Mouse (Mus musculus): ENCODE measurements around the gene Kcna10. TPM values are rescaled to one million over a fixed set of nuclear protein-coding genes. Genes with fewer than 3 reads are reported as not detected.

The Kcna10 gene
- not detected in 2 replicates for polyA plus RNA-seq (2016; fragmentation: Nextera tagmentation; extraction: Ambion mirVana)

GRCm38 (mm10) chr3:107182756-107183155, at the start of gene Kcna10:
Kcna10 (plus strand) TSS chr3:107183056.
- H3K27me3 ChIP-seq (replicated peaks): no peaks in the 10 kb centered on the region
- H3K4me3 ChIP-seq: no peak within 1 kb of the TSS
- no peak within 1 kb of the TSS for H3K9ac ChIP-seq
- no peak for ATAC-seq (ENCODE audit: low FRiP score, low read depth)
- H3K4me2 ChIP-seq (replicated peaks): no peak within 1 kb of the TSS
- H3K4me1 ChIP-seq: no peaks in the 10 kb centered on the region
- H3K27ac ChIP-seq: no peak within 1 kb of the TSS
- no peaks in the 10 kb centered on the region for H3K9me3 ChIP-seq
- WGBS: 89% methylated on average over 1 of the region's 1 CpGs
- H3K36me3 ChIP-seq: no peaks in the 10 kb centered on the region

- Histone ChIP-seq H3K4me1 (no peaks in the 10 kb centered on the region), H3K27ac (no peak overlapping the region), H3K4me2 (replicated peaks) (no peak overlapping the region), H3K27me3 (replicated peaks) (no peaks in the 10 kb centered on the region), H3K9me3 (no peaks in the 10 kb centered on the region), H3K9ac (no peak overlapping the region), H3K36me3 (no peaks in the 10 kb centered on the region), H3K4me3 (no peak overlapping the region)
- WGBS: 89% methylated on average over 3 of the region's 3 CpGs
- ATAC-seq (ENCODE audit: low FRiP score, low read depth): no peak
These were observed 48.4 kb upstream of the Kcna10 start for GRCm38 (mm10) chr3:107134457-107134856.

GRCm38 (mm10) chr3:107147126-107147525, 35.7 kb upstream of the Kcna10 start:
- 75% methylated on average over 7 of the region's 7 CpGs for whole genome bisulfite sequencing
- H3K4me3 ChIP-seq: no peak overlapping the region
- H3K9ac ChIP-seq: no peak overlapping the region
- no peak for ATAC-seq (ENCODE audit: low FRiP score, low read depth)
- H3K9me3 ChIP-seq: no peaks in the 10 kb centered on the region
- no peaks in the 10 kb centered on the region for H3K27me3 ChIP-seq (replicated peaks)
- H3K36me3 ChIP-seq: no peaks in the 10 kb centered on the region
- H3K4me1 ChIP-seq: peaks cover 11% of the 10 kb centered on the region; the same call in 1 of the 2 replicates
- H3K4me2 ChIP-seq (replicated peaks): no peak overlapping the region
- H3K27ac ChIP-seq: no peak overlapping the region

- H3K27ac ChIP-seq: no peak overlapping the region
- H3K36me3 ChIP-seq: no peaks in the 10 kb centered on the region
- H3K9me3 ChIP-seq: no peaks in the 10 kb centered on the region
- ATAC-seq (ENCODE audit: low FRiP score, low read depth): no peak
- WGBS: 67% methylated on average over 3 of the region's 3 CpGs
- no peak overlapping the region for H3K4me3 ChIP-seq
- no peaks in the 10 kb centered on the region for H3K27me3 ChIP-seq (replicated peaks)
- no peak overlapping the region for H3K9ac ChIP-seq
- H3K4me1 ChIP-seq: peaks cover 11% of the 10 kb centered on the region; the same call in 1 of the 2 replicates
- no peak overlapping the region for H3K4me2 ChIP-seq (replicated peaks)
These were observed 33.9 kb upstream of the Kcna10 start for GRCm38 (mm10) chr3:107149006-107149405.

- H3K36me3 ChIP-seq: no peaks in the 10 kb centered on the region
- ATAC-seq (ENCODE audit: low FRiP score, low read depth): peak; percentile 67; the same call in 1 of the 2 replicates
- H3K4me3 ChIP-seq: no peak overlapping the region
- H3K9me3 ChIP-seq: no peaks in the 10 kb centered on the region
- no peak overlapping the region for H3K9ac ChIP-seq
- 55% methylated on average over 3 of the region's 3 CpGs for WGBS
- no peak overlapping the region for H3K27ac ChIP-seq
- H3K4me1 ChIP-seq: peaks cover 11% of the 10 kb centered on the region; the same call in 1 of the 2 replicates
- no peaks in the 10 kb centered on the region for H3K27me3 ChIP-seq (replicated peaks)
- no peak overlapping the region for H3K4me2 ChIP-seq (replicated peaks)
These were observed 32.4 kb upstream of the Kcna10 start for GRCm38 (mm10) chr3:107150469-107150868.

- Histone ChIP-seq H3K36me3 (no peaks in the 10 kb centered on the region), H3K9me3 (no peaks in the 10 kb centered on the region), H3K4me3 (no peak overlapping the region), H3K4me2 (replicated peaks) (no peak overlapping the region), H3K27me3 (replicated peaks) (no peaks in the 10 kb centered on the region), H3K9ac (no peak overlapping the region), H3K27ac (no peak overlapping the region), H3K4me1 (peaks cover 11% of the 10 kb centered on the region; the same call in 1 of the 2 replicates)
- ATAC-seq (ENCODE audit: low FRiP score, low read depth): peak; percentile 49; the same call in 1 of the 2 replicates
- 52% methylated on average over 7 of the region's 7 CpGs for WGBS
These were observed 31.9 kb upstream of the Kcna10 start for GRCm38 (mm10) chr3:107150872-107151540.

- H3K9ac ChIP-seq: no peak overlapping the region
- H3K27ac ChIP-seq: no peak overlapping the region
- ATAC-seq (ENCODE audit: low FRiP score, low read depth): no peak
- 84% methylated on average over 11 of the region's 11 CpGs for WGBS
- no peak overlapping the region for H3K4me3 ChIP-seq
- H3K36me3 ChIP-seq: no peaks in the 10 kb centered on the region
- H3K4me1 ChIP-seq: peaks cover 11% of the 10 kb centered on the region; the same call in 1 of the 2 replicates
- H3K4me2 ChIP-seq (replicated peaks): no peak overlapping the region
- H3K9me3 ChIP-seq: no peaks in the 10 kb centered on the region
- H3K27me3 ChIP-seq (replicated peaks): no peaks in the 10 kb centered on the region
These were observed 28.8 kb upstream of the Kcna10 start for GRCm38 (mm10) chr3:107153772-107154655.

GRCm38 (mm10) chr3:107158856-107159255, 24.0 kb upstream of the Kcna10 start:
- Histone ChIP-seq H3K4me3 (no peak overlapping the region), H3K9me3 (no peaks in the 10 kb centered on the region), H3K27ac (no peak overlapping the region), H3K27me3 (replicated peaks) (no peaks in the 10 kb centered on the region), H3K9ac (no peak overlapping the region), H3K4me1 (peaks cover 6% of the 10 kb centered on the region), H3K36me3 (no peaks in the 10 kb centered on the region), H3K4me2 (replicated peaks) (no peak overlapping the region)
- WGBS: 73% methylated on average over 7 of the region's 7 CpGs
- no peak for ATAC-seq (ENCODE audit: low FRiP score, low read depth)

GRCm38 (mm10) chr3:107159418-107159817, 23.4 kb upstream of the Kcna10 start:
- Histone ChIP-seq H3K4me1 (peaks cover 6% of the 10 kb centered on the region), H3K9ac (0 out of 2 replicates have a peak overlapping the region, but pooled peaks have one; percentile 33), H3K36me3 (no peaks in the 10 kb centered on the region), H3K27ac (no peak overlapping the region), H3K4me3 (no peak overlapping the region), H3K9me3 (no peaks in the 10 kb centered on the region), H3K27me3 (replicated peaks) (no peaks in the 10 kb centered on the region), H3K4me2 (replicated peaks) (peak overlapping the region; percentile 55)
- no peak for ATAC-seq (ENCODE audit: low FRiP score, low read depth)
- WGBS: 64% methylated on average over 3 of the region's 3 CpGs

- no peak overlapping the region for H3K27ac ChIP-seq
- no peaks in the 10 kb centered on the region for H3K9me3 ChIP-seq
- H3K27me3 ChIP-seq (replicated peaks): no peaks in the 10 kb centered on the region
- peaks cover 6% of the 10 kb centered on the region for H3K4me1 ChIP-seq
- peak overlapping the region; percentile 55 for H3K4me2 ChIP-seq (replicated peaks)
- ATAC-seq (ENCODE audit: low FRiP score, low read depth): peak; percentile 21; the same call in 1 of the 2 replicates
- peak overlapping the region; percentile 17; the same call in 1 of the 2 replicates for H3K4me3 ChIP-seq
- H3K36me3 ChIP-seq: no peaks in the 10 kb centered on the region
- H3K9ac ChIP-seq: peak overlapping the region; percentile 33; the same call in 1 of the 2 replicates
- WGBS: 4% methylated on average over 17 of the region's 17 CpGs
These were observed 23.0 kb upstream of the Kcna10 start for GRCm38 (mm10) chr3:107159859-107160324.

GRCm38 (mm10) chr3:107162741-107163140, 20.1 kb upstream of the Kcna10 start:
- WGBS: 93% methylated on average over 2 of the region's 2 CpGs
- Histone ChIP-seq H3K27ac (no peak overlapping the region), H3K27me3 (replicated peaks) (no peaks in the 10 kb centered on the region), H3K36me3 (no peaks in the 10 kb centered on the region), H3K4me1 (peaks cover 6% of the 10 kb centered on the region), H3K4me3 (no peak overlapping the region), H3K9ac (no peak overlapping the region), H3K4me2 (replicated peaks) (no peak overlapping the region), H3K9me3 (no peaks in the 10 kb centered on the region)
- ATAC-seq (ENCODE audit: low FRiP score, low read depth): no peak

GRCm38 (mm10) chr3:107169552-107169951, 13.3 kb upstream of the Kcna10 start:
- Histone ChIP-seq H3K36me3 (no peaks in the 10 kb centered on the region), H3K4me2 (replicated peaks) (no peak overlapping the region), H3K27me3 (replicated peaks) (no peaks in the 10 kb centered on the region), H3K27ac (no peak overlapping the region), H3K9me3 (no peaks in the 10 kb centered on the region), H3K4me3 (no peak overlapping the region), H3K9ac (no peak overlapping the region), H3K4me1 (no peaks in the 10 kb centered on the region)
- no peak for ATAC-seq (ENCODE audit: low FRiP score, low read depth)
- 77% methylated on average over 2 of the region's 2 CpGs for WGBS
